Mouse (Mus musculus) neural tube, embryonic 14.5 days (tissue): ENCODE data around the gene Vezf1. TPM values are rescaled to one million over a fixed set of nuclear protein-coding genes. Genes with fewer than 3 reads are reported as not detected.
"Not testable (repeated sequence)": the region's sequence is repeated elsewhere in the genome, so short reads cannot be mapped to it uniquely, and the experiment has no call there.

Experiments used
- ATAC-seq: fragments of 200-750 bp; cut with Nextera tagmentation; 2 replicates; pipeline ENCODE4 v1.8.0; 2017; ENCODE audit warnings: low read depth, mild to moderate bottlenecking, moderate TSS enrichment, moderate library complexity
- H3K27ac ChIP-seq: fragments of 300-500 bp; sonication (generic); 2 replicates; pipeline ENCODE4 v1.5.1; 2014; ENCODE audit warnings: low read depth, mild to moderate bottlenecking, control low read depth, low read length, moderate library complexity, mixed read lengths
- H3K27me3 ChIP-seq: fragments of 300-500 bp; sonication (generic); 2 replicates; pipeline ENCODE4 v1.6.1; 2014; ENCODE audit warnings: low read length; ENCODE audit not compliant: control insufficient read depth, insufficient read depth
- H3K36me3 ChIP-seq: fragments of 300-500 bp; sonication (generic); 2 replicates; pipeline ENCODE4 v1.6.1; 2014; ENCODE audit warnings: low read length, mixed read lengths; ENCODE audit not compliant: control insufficient read depth, insufficient read depth
- H3K4me1 ChIP-seq: fragments of 300-500 bp; sonication (generic); 2 replicates; pipeline ENCODE4 v1.6.1; 2014; ENCODE audit warnings: low read length; ENCODE audit not compliant: control insufficient read depth, insufficient read depth
- H3K4me2 ChIP-seq: fragments of 300-500 bp; sonication (generic); 2 replicates; pipeline ENCODE4 v1.6.1; 2014; ENCODE audit warnings: mild to moderate bottlenecking, low read depth, low read length, control low read depth
- H3K4me3 ChIP-seq: fragments of 300-500 bp; sonication (generic); 2 replicates; pipeline ENCODE4 v1.5.1; 2014; ENCODE audit warnings: low read depth, low read length, control low read depth, mixed read lengths
- H3K9ac ChIP-seq: fragments of 300-500 bp; sonication (generic); replicated peaks from 2 replicates; pipeline ENCODE4 v1.6.1; 2014; ENCODE audit warnings: low read depth, mild to moderate bottlenecking, control low read depth, low read length, mixed read lengths
- H3K9me3 ChIP-seq: fragments of 300-500 bp; sonication (generic); 2 replicates; pipeline ENCODE4 v1.6.1; 2016; ENCODE audit warnings: low read length; ENCODE audit not compliant: control insufficient read depth
- WGBS: fragments of 180-500 bp; shearing (Covaris S2); extraction: QIAGEN DNeasy Blood & Tissue Kit; methylation state at CpG from one replicate; pipeline ENCODE4 v1.1.7; 2014; 5-methylcytosine and 5-hydroxymethylcytosine counted together
- polyA plus RNA-seq: library from polyadenylated mRNA; unstranded; fragments of >200 nt; fragmentation: Nextera tagmentation; extraction: Ambion mirVana; gene quantifications from 2 replicates; pipeline ENCODE4 v1.2.1, GENCODE M21; 2014

Gene Vezf1
- polyA plus RNA-seq, 1 experiment from 2014 or later = 50.2 TPM

DNA sequence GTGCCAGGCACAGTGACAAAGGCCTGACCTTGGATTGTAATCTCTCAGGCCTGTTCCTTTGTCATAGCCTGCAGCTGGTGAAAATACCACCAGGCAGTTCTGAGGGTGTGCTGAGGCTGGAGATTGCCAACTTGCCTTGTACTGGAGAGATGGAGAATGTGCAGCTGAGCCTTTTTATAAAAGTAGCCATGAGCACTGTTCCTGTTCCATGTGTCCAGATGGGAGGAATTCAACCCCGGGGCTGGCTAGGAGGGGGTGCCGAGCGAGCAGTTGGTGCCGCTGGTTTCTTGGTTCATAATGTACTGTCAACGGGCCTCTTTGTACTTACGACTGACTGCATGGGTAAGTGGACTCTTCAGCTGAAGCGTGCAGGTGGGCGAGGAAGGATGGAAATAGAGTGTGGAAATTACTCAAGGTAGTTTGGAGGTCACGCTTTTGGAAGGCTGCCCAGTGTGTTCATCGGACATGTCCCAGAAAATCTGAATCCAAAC is 31.3 kb upstream of the Vezf1 start:
- no peak for ATAC-seq
- no peak overlapping the region for H3K27ac ChIP-seq
- H3K4me3 ChIP-seq = no peak overlapping the region
- WGBS = 62% methylated on average over 10 of the region's 10 CpGs
- H3K4me2 ChIP-seq = no peak overlapping the region
- no peaks in the 10 kb centered on the region for H3K4me1 ChIP-seq
- no peaks in the 10 kb centered on the region for H3K36me3 ChIP-seq
- H3K9ac ChIP-seq = no peak overlapping the region
- no peaks in the 10 kb centered on the region for H3K9me3 ChIP-seq
- H3K27me3 ChIP-seq = no peaks in the 10 kb centered on the region

DNA sequence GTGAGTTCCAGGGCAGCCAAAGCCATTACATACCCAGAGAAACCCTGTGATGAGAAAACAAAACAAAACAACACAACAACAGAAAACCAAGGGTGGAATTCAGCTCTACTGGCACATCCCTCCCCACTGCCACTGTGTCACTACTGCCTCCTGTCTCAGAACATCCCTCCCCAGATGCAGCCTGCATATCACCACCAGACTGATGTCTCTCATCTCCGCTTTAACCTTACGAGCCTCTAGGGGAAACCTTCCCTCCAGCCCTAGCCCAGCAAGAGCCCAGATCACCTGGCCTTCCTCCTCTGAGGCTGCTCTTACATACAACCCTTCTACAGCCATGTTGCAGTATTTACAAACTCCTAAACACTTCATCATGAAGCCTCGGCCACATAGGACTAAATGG is 30.7 kb upstream of the Vezf1 start:
- Histone ChIP-seq H3K9me3 (no peaks in the 10 kb centered on the region), H3K4me3 (no peak overlapping the region), H3K4me2 (no peak overlapping the region), H3K4me1 (no peaks in the 10 kb centered on the region), H3K36me3 (no peaks in the 10 kb centered on the region), H3K27ac (no peak overlapping the region), H3K9ac (no peak overlapping the region), H3K27me3 (no peaks in the 10 kb centered on the region)
- ATAC-seq = no peak
- WGBS = 68% methylated on average over 3 of the region's 3 CpGs

DNA sequence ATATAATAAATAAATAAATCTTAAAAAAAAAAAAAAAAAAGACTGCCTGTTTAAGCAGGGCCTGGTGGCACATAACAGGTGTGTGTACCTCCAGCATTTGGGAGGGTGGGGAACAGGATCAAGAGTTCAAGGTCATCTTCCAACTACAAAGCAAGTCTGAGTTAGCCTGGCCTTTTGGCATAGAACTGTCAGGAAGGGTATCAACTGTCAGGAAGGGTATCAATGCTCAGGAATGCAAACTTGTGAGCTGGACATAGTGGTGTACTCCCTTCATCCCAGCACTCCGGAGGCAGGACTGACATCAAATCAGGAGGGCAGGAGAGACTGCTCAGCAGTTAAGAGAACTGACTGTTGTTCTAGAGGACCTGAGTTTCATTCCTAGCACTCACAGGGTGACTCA is 29.0 kb upstream of the Vezf1 start:
- Histone ChIP-seq H3K4me3 (no peak overlapping the region), H3K27ac (no peak overlapping the region), H3K4me2 (no peak overlapping the region), H3K27me3 (no peaks in the 10 kb centered on the region), H3K36me3 (no peaks in the 10 kb centered on the region), H3K9me3 (no peaks in the 10 kb centered on the region), H3K4me1 (no peaks in the 10 kb centered on the region), H3K9ac (no peak overlapping the region)
- 86% methylated on average over 1 of the region's 1 CpGs for whole genome bisulfite sequencing
- no peak for ATAC-seq

DNA sequence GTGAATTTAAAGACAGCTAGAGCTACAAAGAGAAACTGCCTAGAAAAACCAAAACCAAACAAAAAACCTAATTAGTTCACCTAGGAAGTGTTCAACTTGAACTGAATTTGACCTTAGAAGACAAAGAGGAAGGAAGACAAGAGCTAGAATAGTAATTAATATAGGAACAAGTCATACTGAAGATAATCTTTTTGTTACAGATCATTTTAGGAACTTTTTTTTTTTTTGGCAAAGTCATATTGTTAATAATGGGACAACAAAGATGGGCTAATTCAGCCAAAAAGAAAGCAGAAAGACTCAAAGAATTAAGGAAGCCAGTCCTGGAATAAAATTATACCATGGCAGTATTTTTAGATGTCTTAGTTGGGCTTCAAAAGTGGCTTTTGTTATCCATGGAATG is 23.8 kb upstream of the Vezf1 start:
- H3K27me3 ChIP-seq = no peaks in the 10 kb centered on the region
- H3K36me3 ChIP-seq = no peaks in the 10 kb centered on the region
- no peak overlapping the region for H3K4me2 ChIP-seq
- no peak overlapping the region for H3K27ac ChIP-seq
- H3K4me1 ChIP-seq = peaks cover 15% of the 10 kb centered on the region
- ATAC-seq = no peak
- no peak overlapping the region for H3K4me3 ChIP-seq
- no peak overlapping the region for H3K9ac ChIP-seq
- no peaks in the 10 kb centered on the region for H3K9me3 ChIP-seq

DNA sequence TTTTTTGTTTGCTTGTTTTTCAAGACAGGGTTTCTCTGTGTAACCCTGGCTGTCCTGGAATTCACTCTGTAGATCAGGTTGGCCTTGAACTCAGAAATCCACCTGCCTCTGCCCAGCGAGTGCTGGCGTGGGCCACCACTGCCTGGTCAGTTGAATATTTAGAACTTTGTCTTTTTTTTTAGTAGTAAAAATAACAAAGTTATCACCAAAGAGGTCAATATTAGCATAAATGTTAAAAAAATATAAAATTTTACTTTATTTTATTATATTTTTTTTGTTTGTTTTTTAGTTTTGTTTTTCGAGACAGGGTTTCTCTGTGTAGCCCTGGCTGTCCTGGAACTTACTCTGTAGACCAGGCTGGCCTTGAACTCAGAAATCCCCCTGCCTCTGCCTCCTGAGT is 22.9 kb upstream of the Vezf1 start:
- H3K9me3 ChIP-seq, ATAC-seq, H3K4me2 ChIP-seq, H3K9ac ChIP-seq, H3K27ac ChIP-seq, H3K4me3 ChIP-seq, H3K27me3 ChIP-seq, H3K36me3 ChIP-seq: not testable (repeated sequence)
- peaks cover 23% of the 10 kb centered on the region for H3K4me1 ChIP-seq
- WGBS = 98% methylated on average over 3 of the region's 3 CpGs

DNA sequence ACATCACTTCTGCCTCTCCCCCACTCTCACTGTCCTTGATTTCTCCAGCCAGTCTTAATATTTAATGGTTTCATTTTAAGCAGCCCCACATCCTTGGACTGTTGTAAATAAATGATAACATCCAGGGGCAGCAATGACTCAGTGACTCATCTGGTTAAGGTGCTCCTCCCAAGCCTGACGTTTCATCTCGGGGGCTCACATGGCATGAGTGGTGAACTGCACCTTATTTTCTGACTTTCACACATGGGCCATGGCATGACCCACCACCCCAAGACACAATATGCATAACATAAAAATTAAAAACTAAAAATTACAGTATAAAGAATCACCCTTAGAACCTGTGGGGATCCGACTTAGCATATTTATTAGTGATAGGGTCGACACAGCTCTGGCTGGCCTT is 22.2 kb upstream of the Vezf1 start:
- no peak for ATAC-seq
- H3K27ac ChIP-seq = no peak overlapping the region
- peaks cover 25% of the 10 kb centered on the region for H3K4me1 ChIP-seq
- no peak overlapping the region for H3K4me3 ChIP-seq
- peak overlapping the region; percentile 52; the same call in 1 of the 2 replicates for H3K4me2 ChIP-seq
- 90% methylated on average over 4 of the region's 4 CpGs for WGBS
- H3K36me3 ChIP-seq = peaks cover 10% of the 10 kb centered on the region
- no peaks in the 10 kb centered on the region for H3K27me3 ChIP-seq
- H3K9me3 ChIP-seq = no peaks in the 10 kb centered on the region
- H3K9ac ChIP-seq = no peak overlapping the region

DNA sequence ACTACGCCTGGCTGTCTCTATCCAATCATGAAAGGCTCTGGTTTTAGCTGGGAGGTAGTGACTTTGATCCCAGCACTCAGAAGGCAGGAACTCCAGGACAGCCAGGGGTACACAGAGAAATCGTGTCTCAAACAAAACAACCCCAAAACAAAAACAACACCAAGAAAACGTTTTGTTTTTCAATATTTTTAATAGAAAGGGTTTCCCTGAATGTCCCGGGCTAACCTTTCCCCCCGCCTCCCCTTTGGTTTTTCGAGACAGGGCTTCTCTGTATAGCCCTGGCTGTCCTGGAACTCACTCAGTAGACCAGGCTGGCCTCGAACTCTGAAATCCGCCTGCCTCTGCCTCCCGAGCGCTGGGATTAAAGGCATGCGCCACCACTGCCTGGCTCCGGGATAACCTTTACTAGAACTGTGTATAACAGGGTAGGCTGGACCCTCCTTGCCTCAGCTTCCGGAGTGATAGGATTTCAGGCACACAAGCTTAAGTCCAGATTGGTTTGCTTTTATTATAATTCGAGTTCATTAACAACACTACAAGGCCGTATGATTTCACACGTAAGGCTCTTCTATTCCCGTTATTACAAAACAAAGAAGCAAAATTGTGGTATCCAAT is 21.6 kb upstream of the Vezf1 start:
- peaks cover 28% of the 10 kb centered on the region for H3K4me1 ChIP-seq
- H3K9ac ChIP-seq = peak overlapping the region; percentile 97; the same call in 1 of the 2 replicates
- H3K27me3 ChIP-seq = no peaks in the 10 kb centered on the region
- WGBS = 64% methylated on average over 17 of the region's 17 CpGs
- peaks cover 13% of the 10 kb centered on the region for H3K36me3 ChIP-seq
- peak overlapping the region; percentile 98 for H3K27ac ChIP-seq
- peak overlapping the region; percentile 52 for H3K4me2 ChIP-seq
- ATAC-seq = no peak
- H3K9me3 ChIP-seq = no peaks in the 10 kb centered on the region
- peak overlapping the region; percentile 98 for H3K4me3 ChIP-seq

DNA sequence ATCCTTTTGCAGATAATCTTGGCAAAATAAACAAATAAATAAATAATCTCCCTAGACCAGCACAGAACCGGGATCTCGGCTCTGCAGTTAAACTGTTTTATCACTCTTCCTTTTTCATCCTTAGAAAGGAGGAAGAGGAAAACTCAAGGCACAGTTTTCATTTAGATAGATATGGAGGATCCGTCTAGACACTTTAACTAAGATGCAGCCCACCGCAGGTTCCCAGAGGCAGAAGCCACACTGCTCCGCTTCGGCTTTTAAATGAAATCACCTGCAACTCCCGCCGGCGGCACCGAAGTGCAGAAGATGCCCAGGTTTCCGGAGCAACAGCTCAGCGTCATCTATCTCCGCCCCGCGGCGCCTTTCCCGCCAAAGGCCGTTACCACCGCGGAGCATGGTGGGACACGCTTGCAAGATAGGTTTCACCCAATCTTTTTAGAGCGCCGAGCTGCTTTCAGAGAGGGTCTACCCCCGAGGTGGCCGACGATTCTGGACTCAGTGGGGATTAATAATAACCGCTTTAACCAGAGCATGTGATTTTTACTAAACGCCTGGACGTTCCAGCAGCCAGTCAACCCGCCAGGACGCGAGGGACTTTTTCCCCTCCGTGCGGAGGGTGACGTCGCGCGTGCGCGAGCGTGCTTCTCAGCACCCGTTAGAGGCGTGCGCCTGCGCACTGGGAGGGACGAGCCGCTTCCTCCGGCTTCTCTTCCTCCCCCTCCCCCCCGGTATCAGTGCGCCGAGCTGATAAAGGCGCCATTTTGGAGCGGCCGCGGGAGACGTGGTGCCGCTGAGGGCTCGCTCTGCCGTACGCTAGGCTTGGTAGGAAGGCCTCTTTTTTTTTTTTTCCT is 20.9 kb upstream of the Vezf1 start, which contains the start of gene Srsf1:
Gene Srsf1 (plus strand): TSS at position 430 of the 851 bp plus-strand sequence.
- peaks cover 13% of the 10 kb centered on the region for H3K36me3 ChIP-seq
- peak within 1 kb of the TSS; percentile 98 for H3K4me3 ChIP-seq
- H3K27ac ChIP-seq = peak within 1 kb of the TSS; percentile 98
- peak within 1 kb of the TSS; percentile 97 for H3K9ac ChIP-seq
- peak; percentile 92 for ATAC-seq
- no peaks in the 10 kb centered on the region for H3K9me3 ChIP-seq
- under 1% methylated on average over 59 of the region's 60 CpGs for WGBS
- H3K4me1 ChIP-seq = peaks cover 28% of the 10 kb centered on the region
- H3K4me2 ChIP-seq = peak within 1 kb of the TSS; percentile 94
- no peaks in the 10 kb centered on the region for H3K27me3 ChIP-seq

DNA sequence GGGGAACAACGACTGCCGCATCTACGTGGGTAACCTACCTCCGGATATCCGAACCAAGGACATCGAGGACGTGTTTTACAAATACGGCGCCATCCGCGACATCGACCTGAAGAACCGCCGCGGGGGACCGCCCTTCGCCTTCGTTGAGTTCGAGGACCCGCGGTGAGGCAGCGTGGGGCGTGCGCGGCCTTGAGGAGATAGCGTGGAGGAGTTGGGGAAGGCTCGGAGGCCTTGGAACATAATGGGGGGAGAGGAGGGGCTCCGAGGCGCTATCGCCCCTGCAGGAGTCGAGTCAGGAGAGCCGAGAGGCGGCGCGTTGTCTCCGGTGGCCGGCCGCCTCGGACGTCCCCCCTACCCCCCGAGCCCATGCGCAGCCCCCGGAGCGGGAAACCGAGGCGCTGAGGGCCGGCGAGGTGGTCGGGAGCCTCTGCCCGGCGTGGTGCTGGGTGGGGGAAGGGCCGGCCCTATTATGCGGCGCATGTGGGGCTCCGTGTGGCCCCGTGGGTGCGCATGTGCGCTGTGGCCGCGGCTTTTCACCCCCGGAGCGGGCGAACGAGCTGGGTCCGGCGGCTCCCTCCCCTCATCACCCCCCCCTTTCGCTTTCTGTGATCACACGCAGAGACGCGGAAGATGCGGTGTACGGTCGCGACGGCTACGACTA is 20.1 kb upstream of the Vezf1 start:
- peak overlapping the region; percentile 98 for H3K4me3 ChIP-seq
- H3K27me3 ChIP-seq = no peaks in the 10 kb centered on the region
- H3K27ac ChIP-seq = peak overlapping the region; percentile 98
- H3K4me2 ChIP-seq = peak overlapping the region; percentile 94
- H3K4me1 ChIP-seq = peaks cover 28% of the 10 kb centered on the region
- WGBS = 1% methylated on average over 58 of the region's 76 CpGs
- H3K36me3 ChIP-seq = peaks cover 17% of the 10 kb centered on the region
- H3K9me3 ChIP-seq = no peaks in the 10 kb centered on the region
- ATAC-seq = peak; percentile 84
- H3K9ac ChIP-seq = peak overlapping the region; percentile 97
